Mouse (Mus musculus): Measurements from ENCODE around the gene Fkbp10.

The Fkbp10 gene

DNA sequence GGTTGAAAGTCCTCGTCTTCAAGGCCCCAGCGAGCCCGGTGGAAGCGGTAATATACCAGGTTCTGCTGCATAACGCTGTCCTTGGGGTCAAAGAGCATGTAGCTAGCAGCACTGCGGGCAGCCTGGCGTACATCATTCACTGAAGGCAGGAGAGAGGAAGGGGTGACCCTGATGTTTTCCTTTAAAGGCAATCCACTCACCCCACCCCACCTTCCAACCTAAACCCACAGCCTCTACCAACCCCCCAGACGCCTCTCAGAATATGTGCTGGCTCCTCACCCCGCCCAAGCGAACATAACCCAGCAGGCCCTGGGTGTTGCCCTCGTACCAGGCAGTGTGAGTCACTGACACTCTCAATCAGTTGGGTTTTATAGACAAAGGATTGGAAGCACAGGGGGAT, 3.8 kb upstream of the Fkbp10 start:
- peak; percentile 46 for DNase-seq (ENCODE audit: low spot score)

GRCm38 (mm10) chr11:100413541-100413940, 2.0 kb upstream of the Fkbp10 start:
- DNase-seq (ENCODE audit: low spot score): no peak

DNA sequence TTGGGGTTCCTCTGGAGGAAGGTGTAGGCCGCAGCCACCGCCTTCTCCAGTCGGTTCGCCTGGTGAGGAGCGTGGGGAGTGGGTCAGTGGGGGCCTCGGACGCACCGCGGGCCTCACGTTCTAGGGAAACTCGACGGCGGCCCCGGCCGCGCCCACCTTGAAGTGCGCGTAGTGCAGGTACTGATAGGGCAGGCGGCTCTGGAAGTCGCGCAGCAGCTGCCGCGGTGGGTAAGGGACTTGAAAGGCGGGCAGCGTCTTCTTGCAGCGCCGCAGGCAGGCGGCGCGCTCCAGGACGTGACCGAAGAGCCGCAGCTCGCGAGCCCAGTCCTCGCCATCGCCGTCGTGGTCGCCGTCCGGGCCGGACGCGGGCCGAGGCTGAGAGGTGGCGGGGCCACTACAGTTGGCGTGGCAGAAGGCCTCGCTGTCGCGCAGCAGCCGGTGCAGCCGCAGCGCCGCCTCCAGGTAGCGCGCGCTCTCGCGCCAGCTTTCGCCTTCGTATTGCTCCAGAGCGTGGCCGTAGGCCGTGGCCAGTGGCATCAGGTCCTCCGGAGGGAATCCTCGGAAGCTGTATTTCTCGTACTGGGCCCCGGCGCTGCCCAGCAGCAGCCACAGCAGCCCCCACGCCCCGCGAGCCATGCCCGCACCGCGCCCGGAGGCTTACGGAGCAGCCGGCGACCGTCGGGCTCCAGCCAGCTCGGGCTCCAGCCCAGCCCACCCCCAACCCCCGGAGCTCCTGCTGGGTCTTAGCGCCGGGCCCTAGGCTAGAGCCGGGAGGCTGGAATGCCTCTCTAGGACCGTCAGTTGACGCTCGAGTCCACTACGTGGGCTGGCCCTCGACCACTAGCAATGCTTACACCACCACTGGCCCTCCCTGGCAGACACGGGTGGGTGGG, 1.2 kb upstream of the Fkbp10 start, which contains the start of gene P3h4:
P3h4 (minus strand) TSS at position 816 of the 893 bp plus-strand sequence.
- DNase-seq (ENCODE audit: low spot score): peak; percentile 86

GRCm38 (mm10) chr11:100421537-100421936, 6.0 kb downstream of the Fkbp10 start:
- no peak for DNase-seq (ENCODE audit: low spot score)

- no peak for DNase-seq (ENCODE audit: low spot score)
Measured at GRCm38 (mm10) chr11:100423836-100424235, 8.3 kb downstream of the Fkbp10 start.

- DNase-seq (ENCODE audit: low spot score): peak; percentile 86
Measured at GRCm38 (mm10) chr11:100425851-100426250, 10.4 kb downstream of the Fkbp10 start.

GRCm38 (mm10) chr11:100426820-100427219, 11.3 kb downstream of the Fkbp10 start:
- DNase-seq (ENCODE audit: low spot score): no peak

- DNase-seq (ENCODE audit: low spot score): no peak
Measured at GRCm38 (mm10) chr11:100428612-100429199, 13.2 kb downstream of the Fkbp10 start.

DNA sequence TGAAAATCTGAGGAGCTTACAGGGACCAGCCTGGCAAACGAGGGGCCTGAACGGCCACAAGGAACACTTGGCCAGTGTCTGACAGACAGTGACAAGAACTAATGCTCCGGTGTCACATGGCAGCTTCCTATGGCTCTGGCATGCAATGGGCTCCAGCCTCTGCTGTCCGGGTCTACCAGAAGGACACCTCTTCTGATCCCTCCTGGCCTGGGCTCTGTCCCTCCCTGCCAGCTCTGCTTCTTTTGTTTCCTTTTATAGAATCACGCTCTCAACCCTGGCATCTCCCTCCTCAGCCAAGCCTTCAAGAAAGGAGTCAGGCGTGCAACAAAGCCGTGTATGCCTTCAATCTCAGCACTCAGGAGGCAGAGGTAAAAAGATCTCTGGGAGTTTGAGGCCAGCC, 14.6 kb downstream of the Fkbp10 start:
- no peak for DNase-seq (ENCODE audit: low spot score)

- DNase-seq (ENCODE audit: low spot score): no peak
Measured at GRCm38 (mm10) chr11:100432002-100432401, 16.5 kb downstream of the Fkbp10 start.

DNA sequence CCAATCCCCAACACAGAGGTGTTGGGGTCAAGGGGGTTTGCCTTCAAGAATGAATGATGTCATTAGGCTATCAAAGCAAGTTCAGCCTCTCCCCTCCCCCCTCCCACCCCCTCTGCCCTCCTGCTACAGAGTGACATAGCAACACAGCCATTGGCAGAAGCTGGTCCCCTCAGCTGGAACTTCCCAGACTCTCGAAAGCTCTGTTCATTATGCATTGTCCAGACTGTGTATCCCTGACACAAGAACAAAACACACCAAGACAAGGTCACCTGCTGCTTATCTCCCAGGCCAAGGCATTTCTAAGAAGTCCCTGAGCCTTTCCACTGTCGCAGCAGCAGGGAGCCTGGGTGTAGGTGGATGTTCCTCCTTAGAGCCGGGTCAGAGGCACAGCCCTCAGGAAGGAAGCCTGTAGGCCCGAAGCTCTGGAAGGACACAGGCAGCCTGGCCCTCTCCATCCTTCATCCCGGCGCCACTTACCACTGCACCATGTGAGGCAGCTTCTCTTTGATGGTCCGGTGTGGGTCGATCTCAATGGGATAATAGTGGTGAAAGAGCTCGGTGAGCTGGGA, 20.3 kb downstream of the Fkbp10 start:
- no peak for DNase-seq (ENCODE audit: low spot score)

- DNase-seq (ENCODE audit: low spot score): no peak
Measured at GRCm38 (mm10) chr11:100437901-100438300, 22.4 kb downstream of the Fkbp10 start.

DNA sequence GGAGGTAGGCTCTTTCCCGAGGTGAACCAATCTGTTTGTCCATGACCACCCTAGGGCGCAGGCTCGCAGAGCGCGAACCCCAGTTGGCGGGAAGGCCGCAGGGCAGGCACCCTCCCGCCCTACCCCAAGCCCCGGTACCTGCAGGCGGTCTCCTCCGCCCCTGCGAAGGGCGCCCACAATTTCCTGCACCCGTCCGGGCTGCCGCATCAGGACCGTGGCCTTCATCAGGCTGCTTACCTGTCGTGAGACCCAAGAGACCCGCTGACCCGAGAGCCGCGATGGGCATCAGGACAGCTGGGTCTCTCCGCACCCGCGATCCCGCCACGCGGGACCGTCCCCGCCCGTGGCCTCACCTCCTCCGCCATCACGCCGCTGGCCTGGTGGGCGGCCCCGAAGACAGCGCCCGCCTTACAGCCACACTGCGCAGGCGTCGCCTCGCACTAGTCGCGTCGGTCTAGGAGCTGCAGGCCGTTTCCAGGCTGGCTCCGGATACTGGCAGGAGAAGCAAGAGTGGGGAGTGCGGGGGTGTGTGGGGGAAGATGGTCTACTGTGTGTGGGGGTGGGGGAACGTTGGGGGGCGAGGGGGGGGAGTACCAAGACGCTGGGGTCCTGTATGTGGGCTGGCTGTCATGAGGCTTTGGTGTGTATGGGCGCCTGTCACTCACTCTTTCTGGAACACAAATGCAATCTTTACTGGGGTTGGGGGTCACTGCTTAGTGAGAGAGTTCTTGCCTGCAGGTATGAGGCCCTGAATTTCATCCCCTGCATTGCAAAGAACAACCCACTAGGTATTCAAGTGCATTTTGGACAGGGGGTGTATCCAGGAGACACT, 25.4 kb downstream of the Fkbp10 start:
- peak; percentile 87 for DNase-seq (ENCODE audit: low spot score)

DNA sequence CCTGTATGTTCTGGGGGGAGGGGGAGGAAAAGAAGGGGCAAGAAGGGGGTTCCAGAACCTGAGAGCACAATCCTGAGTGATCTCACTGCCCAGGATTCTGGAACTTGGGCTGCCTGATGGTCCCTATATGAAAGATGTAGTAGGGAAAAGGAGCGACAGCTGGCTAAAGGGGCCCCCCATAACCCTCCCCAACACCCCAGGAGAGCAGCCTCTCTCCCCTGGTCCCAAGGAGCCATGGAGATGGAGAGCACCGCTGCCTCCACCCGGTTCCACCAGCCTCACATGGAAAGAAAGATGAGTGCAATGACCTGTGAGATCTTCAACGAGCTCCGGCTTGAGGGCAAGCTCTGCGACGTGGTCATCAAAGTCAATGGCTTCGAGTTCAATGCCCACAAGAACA, 26.3 kb downstream of the Fkbp10 start, which contains the start of the genes Nt5c3b and Klhl10:
Nt5c3b (minus strand) TSS at position 12 of the 400 bp plus-strand sequence.
Klhl10 (plus strand) TSS at position 121 of the 400 bp plus-strand sequence.
- no peak for DNase-seq (ENCODE audit: low spot score)

DNA sequence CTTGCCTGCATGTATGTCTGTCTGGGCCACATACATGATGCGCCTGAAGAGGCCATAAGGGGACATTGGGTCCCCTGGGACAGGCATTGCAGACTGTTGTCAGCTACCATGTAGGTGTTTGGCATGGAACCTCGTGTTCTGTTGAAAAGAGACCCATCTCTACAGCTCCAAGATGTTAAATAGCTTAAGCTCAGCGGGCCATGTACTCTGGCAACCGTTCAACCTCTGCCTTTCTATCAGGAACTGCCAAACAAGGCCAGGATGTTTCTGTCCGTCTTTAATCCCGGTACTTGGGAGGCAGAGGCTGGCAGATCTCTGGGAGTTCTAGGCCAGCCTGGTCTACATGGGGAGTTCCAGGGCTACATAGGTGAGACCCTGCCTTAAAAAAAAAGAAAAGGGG, 27.1 kb downstream of the Fkbp10 start:
- DNase-seq (ENCODE audit: low spot score): no peak

DNA sequence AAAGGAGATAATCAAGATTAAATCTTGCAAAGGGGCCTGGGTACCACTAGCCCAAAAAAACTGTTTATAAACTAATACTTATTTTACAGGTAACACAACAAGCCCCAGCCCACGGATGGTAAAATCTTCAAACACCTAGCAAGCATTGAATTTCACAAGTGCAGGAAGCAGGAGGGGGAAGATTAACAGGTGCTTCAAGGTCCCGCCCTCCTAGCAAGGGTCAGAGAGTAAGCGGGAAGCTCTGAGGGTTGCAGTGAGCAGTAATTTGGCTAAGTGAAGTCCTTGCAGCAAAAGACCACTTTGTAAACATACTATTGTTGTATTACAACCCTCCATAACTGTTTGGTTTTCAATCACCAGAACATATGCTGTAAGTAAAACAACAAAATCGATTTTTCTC, 41.8 kb downstream of the Fkbp10 start:
- no peak for DNase-seq (ENCODE audit: low spot score)

DNA sequence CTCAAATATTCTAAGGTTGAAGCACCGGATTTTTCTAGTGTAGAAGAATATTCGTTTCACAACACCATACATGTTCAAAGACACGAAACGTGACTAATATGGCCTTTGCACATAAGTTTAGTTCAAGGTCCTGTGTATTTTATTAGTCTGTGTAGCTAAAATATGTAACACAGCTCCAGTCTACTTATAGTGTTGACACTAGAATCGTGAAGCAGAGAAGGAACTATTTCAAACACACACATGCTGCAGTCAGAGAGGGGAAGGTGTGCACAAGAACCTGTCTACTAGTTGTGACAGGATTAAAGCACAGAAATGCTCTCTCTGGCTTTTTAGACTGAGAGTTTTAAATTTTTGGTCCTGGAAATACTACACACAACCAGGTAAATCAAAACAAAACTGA, 42.2 kb downstream of the Fkbp10 start:
- no peak for DNase-seq (ENCODE audit: low spot score)

- DNase-seq (ENCODE audit: low spot score): no peak
Measured at GRCm38 (mm10) chr11:100462699-100463098, 47.2 kb downstream of the Fkbp10 start.

- no peak for DNase-seq (ENCODE audit: low spot score)
Measured at GRCm38 (mm10) chr11:100465229-100465792, 49.8 kb downstream of the Fkbp10 start.

DNA sequence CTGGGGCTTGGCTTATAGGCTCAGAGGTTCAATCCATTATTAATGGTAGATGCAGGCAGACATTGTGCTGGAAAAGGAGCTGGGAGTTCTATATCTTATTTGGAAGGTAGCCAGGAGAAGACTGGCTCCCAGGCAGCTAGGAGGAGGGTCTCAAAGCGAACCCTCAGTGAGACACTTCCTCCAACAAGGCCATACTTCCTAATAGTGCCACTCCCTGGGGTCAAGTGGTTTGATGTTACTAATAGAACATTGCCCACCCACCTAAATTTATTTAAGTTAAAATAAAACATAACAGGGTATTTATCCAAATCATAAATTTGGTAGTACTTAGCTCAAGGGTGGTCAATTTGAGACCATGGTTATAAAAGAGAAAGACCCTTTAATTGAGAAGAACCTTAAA, 50.3 kb downstream of the Fkbp10 start:
- DNase-seq (ENCODE audit: low spot score): no peak

DNA sequence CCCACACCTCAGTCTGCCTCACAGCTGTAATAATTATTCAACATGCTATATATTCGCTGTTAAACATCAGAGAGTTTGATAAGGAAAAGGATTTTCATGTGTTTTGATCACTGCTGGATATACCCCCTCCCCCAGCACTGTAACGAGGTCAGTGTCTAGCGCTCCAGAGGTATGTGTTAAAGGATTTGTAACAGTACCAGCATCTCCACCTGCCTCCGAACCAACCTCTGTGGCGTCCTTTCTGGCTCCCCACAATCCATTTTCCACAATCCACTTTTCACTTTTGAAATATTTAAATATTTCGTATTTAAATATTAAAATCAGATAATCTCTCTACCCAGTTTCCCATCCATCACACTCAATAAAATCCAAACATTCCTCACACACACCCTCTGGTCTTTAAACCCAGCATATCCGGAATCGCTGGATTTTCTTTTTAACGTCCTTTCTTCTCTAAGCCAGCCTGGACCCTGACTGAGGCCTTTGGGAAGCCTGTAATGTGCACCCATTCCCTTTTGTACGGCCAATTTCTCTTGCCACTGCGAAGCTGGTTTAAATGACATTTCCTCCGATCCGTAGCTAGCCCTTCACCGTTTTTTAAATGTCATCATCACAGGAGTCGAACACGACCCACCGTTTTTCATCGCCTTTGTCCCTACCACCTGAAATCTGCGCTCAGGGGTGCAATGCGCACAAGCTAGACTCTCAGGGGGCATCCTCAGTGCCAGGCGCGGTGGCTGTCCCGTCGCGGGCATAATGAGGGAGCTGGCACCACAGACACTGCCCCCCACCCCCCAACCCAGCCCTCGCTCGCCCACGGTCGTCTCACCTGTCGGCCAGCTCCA, 56.1 kb downstream of the Fkbp10 start:
- DNase-seq (ENCODE audit: low spot score): no peak
